Mouse (Mus musculus): ENCODE measurements around the gene Gnpda2. TPM values are rescaled to one million over a fixed set of nuclear protein-coding genes. Genes with fewer than 3 reads are reported as not detected.

Gene Gnpda2
- 14.4 TPM for total RNA-seq (2023)

GRCm38 (mm10) chr5:69591640-69592461 is at the start of gene Gnpda2:
Gnpda2 (minus strand) TSS chr5:69592340.

GRCm38 (mm10) chr5:69556628-69557403 is 35.3 kb downstream of the Gnpda2 start, which contains the start of gene Guf1:
Guf1 (plus strand) TSS chr5:69556923.

GRCm38 (mm10) chr5:69542489-69542888 is 49.7 kb downstream of the Gnpda2 start, which contains the start of gene Yipf7:
Yipf7 (minus strand) TSS chr5:69542648.

Other genes with a start within 250 kb of the Gnpda2 start
- gene Yipf7, start 49.7 kb downstream of the Gnpda2 start, total RNA-seq (2023), result not detected
- 21.0 TPM for gene Guf1, start 35.4 kb downstream of the Gnpda2 start, total RNA-seq (2023)

All from CD8-positive naive resting alpha-beta T cell, adult 57 days (primary cell).